Mouse (Mus musculus) retina, adult 2 months (tissue): ENCODE results near the gene Ccnj.

Experiments
- DNase-seq: peaks from one replicate; pipeline ENCODE4 v3.0.0-alpha.2; 2012; ENCODE audit warnings: low read depth, low spot score

The Ccnj gene

GRCm38 (mm10) chr19:40830703-40831415 lies at the start of gene Ccnj:
Gene Ccnj (plus strand): TSS chr19:40831279.
- peak; percentile 82 for DNase-seq

GRCm38 (mm10) chr19:40788004-40788714 lies 42.9 kb upstream of the Ccnj start:
- no peak for DNase-seq

GRCm38 (mm10) chr19:40788715-40789084 lies 42.4 kb upstream of the Ccnj start:
- DNase-seq, result no peak

GRCm38 (mm10) chr19:40805176-40805737 lies 25.8 kb upstream of the Ccnj start:
- no peak for DNase-seq

- no peak for DNase-seq
Measured at GRCm38 (mm10) chr19:40809858-40810257, 21.2 kb upstream of the Ccnj start.

GRCm38 (mm10) chr19:40811840-40812239 lies 19.2 kb upstream of the Ccnj start:
- DNase-seq, result no peak

GRCm38 (mm10) chr19:40812778-40813177 lies 18.3 kb upstream of the Ccnj start:
- DNase-seq, result no peak

- DNase-seq, result no peak
Measured at GRCm38 (mm10) chr19:40813385-40813784, 17.7 kb upstream of the Ccnj start.

- DNase-seq, result no peak
Measured at GRCm38 (mm10) chr19:40815645-40816183, 15.4 kb upstream of the Ccnj start.

GRCm38 (mm10) chr19:40817901-40818532 lies 13.1 kb upstream of the Ccnj start:
- no peak for DNase-seq

- no peak for DNase-seq
Measured at GRCm38 (mm10) chr19:40818764-40819163, 12.3 kb upstream of the Ccnj start.

GRCm38 (mm10) chr19:40821306-40821825 lies 9.7 kb upstream of the Ccnj start:
- no peak for DNase-seq

GRCm38 (mm10) chr19:40825636-40826035 lies 5.4 kb upstream of the Ccnj start:
- no peak for DNase-seq

GRCm38 (mm10) chr19:40826735-40827134 lies 4.3 kb upstream of the Ccnj start:
- DNase-seq, result no peak

- no peak for DNase-seq
Measured at GRCm38 (mm10) chr19:40830198-40830597, 881 bp upstream of the Ccnj start.

GRCm38 (mm10) chr19:40831416-40832201 lies 530 bp downstream of the Ccnj start:
- DNase-seq, result no peak

GRCm38 (mm10) chr19:40832361-40832760 lies 1.3 kb downstream of the Ccnj start:
- DNase-seq, result no peak

- DNase-seq, result no peak
Measured at GRCm38 (mm10) chr19:40834436-40834835, 3.4 kb downstream of the Ccnj start.

- DNase-seq, result no peak
Measured at GRCm38 (mm10) chr19:40838205-40838604, 7.1 kb downstream of the Ccnj start.

GRCm38 (mm10) chr19:40840303-40840702 lies 9.2 kb downstream of the Ccnj start:
- DNase-seq, result no peak

GRCm38 (mm10) chr19:40841083-40841482 lies 10.0 kb downstream of the Ccnj start:
- no peak for DNase-seq
